Mouse (Mus musculus): Measurements from ENCODE around the gene Ikzf2.

- no peak for TF ChIP-seq POLR2A (IDR thresholded peaks at IDR 0.05; ENCODE audit: extremely low read depth, insufficient read depth, low read length)
- no peak for TF ChIP-seq CTCF (IDR thresholded peaks at IDR 0.05; ENCODE audit: extremely low read depth, insufficient read depth, low read length)
Observed at GRCm38 (mm10) chr1:69518012-69518411, 169.0 kb downstream of the Ikzf2 start.
